15 mouse cellular contexts compared by ENCODE assay signal in the genomic region with DNA sequence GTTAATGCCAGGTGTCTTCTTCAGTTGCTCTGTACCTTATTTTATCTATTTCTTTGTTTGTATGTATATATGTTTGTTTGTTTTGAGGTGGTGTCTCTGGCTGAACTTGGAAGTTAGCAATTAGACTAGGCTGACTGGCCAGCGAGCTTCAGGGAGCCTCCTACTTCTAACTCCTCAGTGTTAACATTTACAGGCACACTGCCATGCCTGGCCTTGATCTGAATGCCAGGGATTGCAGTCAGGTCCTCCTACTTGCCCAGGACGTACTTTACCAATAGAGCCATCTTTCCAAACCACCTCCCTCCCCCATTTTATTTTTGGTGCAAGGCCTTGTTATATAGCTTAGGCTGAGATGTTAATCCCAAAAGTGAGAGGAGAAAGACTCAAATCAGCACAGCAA.
"Had no signal": no experiment of that assay in that cellular context is flagged by ENCODE, and none has a peak within 500 bp of the region (broad histone marks: within the 10 kb centered on the region; RNA-seq: fewer than 3 reads in every experiment).

No protein-coding gene starts in this region.

- DNase-seq: kidney, adult 11 months; kidney, adult 8-10 months; kidney, postnatal 10 days; kidney, postnatal 36 days; left cerebral cortex, postnatal 4 days; lung, adult 18-20 months; right cerebral cortex, adult 18-20 months; right cerebral cortex, postnatal 25 days; spleen, adult 18-20 months; thymus, adult 2 months; thymus, postnatal 14 days; thymus, postnatal 4 days had no signal

- ATAC-seq: liver, embryonic 12.5 days; midbrain, embryonic 13.5 days; midbrain, embryonic 16.5 days had no signal
